Mouse (Mus musculus) gastrocnemius, adult 8-10 months (tissue): ENCODE measurements at regions not wholly inside any gene's neighbourhood (a gene's known extent, or its start where the extent isn't known, plus 50 kb on each side); places are given as distances from the start of the nearest gene placed in this dataset.

Source experiments
- DNase-seq, 2 experiments: peaks; one replicate each; pipeline ENCODE4 v3.0.0; 2022; ENCODE audit warnings: low spot score in 2 of 2

- DNase-seq: no peak
Observed at GRCm38 (mm10) chr7:133234326-133234725, 110.2 kb upstream of the Ctbp2 start.

GRCm38 (mm10) chr7:133232889-133233441 is 108.8 kb upstream of the Ctbp2 start:
- no peak for DNase-seq

DNA sequence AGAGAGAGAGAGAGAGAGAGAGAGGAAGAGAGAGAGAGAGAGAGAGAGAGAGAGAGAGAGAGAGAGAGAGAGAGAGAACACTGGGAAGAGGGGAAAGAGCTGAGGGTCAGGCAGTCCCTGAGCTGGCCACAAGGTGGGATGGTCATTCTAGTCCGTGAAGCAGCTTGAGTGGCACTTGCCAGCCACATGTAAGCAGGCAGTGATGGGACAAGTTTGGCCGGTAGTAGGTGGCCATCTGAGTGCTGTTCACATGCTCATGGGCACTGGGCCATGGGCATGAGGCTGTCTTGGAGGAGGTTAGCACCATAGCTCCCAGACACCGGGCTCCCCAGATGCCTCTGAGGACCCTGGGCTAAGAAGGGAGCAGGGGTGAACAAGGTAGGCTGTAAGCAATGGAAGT is 106.7 kb upstream of the Ctbp2 start:
- DNase-seq: no peak

DNA sequence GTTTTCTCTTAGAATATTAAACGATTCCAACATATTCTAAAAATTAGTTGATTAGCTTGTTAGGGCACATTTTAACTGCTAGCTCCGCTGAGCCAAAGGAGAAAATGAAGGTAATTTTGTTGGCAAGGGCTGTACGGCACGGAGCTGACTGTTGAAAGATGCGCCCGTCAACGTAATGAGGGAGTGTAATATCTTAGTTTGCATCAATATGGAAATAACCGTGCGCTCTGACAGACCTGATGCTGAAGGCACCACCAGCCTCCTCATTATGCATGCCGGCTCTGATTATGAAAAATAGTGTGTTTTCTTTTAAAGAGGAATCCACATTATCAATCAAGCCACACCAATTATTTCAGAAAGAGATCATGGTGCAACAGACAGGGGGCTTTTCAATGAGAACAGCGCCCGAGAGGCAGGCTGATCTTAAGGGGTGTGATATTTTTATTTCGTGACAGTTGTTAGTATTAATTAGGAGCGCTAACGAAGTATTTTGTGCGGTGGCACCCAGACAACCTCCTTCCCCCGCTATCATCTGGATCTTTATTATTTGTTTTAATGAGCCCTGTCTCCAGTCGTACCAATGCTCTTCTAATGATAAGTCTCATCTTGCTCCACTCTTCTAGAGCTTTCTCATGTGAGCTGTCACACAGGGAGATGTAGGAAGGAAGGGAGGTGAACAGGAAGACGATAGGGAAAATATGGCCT is 99.9 kb upstream of the Ctbp2 start:
- DNase-seq: no peak

DNA sequence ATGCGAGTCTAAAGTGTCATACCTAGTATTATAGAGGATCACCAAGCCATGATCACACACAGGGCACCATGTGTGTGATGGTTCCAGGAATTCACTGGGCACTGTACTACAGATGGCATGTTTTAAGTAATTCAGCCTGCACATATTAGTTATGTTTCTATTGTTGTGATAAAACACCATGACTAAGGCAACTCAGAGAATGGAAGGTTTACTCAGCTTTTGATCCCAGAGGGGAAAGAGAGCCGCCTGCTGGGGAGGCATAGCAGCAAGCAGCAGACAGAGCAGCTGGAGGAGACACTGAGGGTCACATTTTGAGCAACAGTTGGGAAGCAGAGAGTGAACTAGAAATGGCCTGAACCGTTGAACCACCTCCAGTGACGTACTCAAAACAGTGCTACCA is 88.2 kb upstream of the Ctbp2 start:
- no peak for DNase-seq

- no peak for DNase-seq
Observed at GRCm38 (mm10) chr7:133205704-133206103, 81.5 kb upstream of the Ctbp2 start.

DNA sequence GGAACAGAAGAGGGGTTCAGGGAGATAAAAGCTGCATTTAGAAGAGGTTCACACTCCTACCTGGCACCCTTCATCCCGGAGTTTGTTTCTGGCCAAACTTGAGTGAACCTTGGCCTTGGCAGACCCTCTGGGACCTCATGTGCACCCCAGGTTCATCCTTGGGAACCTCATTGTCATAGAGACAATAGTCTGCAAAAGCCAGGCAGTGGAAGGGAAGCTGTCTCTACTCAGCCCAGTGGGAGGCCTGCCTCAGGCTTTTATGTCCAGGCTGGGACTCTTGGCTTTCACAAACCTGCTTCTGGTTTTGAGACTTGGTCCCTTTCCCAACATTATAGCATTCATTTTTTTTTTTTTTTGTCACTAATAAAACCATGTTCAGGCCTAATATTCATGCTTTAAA is 80.3 kb upstream of the Ctbp2 start:
- DNase-seq: no peak

DNA sequence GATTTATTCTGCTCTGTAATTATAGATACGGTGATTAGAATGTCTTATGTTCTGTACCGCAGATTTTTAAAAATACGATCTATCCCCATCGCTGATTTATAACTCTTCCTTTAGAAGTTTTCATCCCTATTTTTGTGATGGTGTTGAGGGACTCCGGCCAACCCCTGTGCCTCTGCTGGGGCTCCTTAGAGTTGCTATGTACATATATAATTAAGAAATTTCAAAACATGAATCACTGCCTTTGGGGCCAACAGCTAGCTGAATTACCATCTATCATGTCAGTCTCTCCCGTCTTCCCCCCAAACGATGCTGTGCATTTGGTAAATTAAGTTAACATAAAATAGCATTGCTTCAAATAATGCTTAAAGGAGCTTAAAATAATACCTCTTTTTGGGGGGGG is 79.8 kb upstream of the Ctbp2 start:
- DNase-seq: no peak

GRCm38 (mm10) chr7:133202092-133202880 is 78.1 kb upstream of the Ctbp2 start:
- no peak for DNase-seq

- DNase-seq: no peak
Observed at GRCm38 (mm10) chr7:133199046-133199445, 74.9 kb upstream of the Ctbp2 start.

GRCm38 (mm10) chr7:133189880-133190462 is 65.8 kb upstream of the Ctbp2 start:
- DNase-seq: no peak

- DNase-seq: peak; percentile 69 to 72
Observed at GRCm38 (mm10) chr7:133185931-133186601, 61.9 kb upstream of the Ctbp2 start.

DNA sequence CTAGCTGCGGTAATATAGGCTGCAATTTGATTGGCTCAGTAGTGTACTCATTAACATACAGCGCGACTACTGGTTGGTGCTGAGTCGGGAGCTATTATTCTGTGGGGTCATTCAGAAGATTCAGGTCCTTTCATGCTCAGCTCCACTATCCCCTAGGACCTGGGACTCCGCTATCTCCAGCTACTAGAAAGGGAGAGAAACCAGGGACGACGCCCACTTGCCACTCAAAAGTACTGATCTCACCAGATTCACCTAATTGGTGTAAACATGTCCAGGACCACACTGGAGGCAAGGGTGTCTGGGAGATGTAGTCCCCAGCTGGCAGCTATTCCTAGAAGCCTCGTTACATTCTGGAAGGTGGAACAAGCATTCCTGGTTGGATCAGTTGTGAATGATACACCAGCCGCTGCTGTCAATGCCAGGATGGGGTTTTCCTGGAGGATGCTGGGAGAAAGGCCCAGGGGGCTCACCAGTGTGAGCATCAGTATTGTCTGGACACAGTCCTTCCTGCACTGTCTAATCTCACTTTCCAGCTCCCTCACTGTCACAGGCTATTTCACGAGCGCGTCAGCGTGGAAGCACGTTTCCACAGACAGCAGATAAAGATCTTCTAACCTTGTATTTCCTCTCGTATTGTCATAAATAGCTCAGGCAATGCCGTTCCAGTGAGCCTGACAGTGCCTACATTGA is 60.9 kb upstream of the Ctbp2 start:
- no peak for DNase-seq

GRCm38 (mm10) chr7:133181388-133181787 is 57.2 kb upstream of the Ctbp2 start:
- no peak for DNase-seq

DNA sequence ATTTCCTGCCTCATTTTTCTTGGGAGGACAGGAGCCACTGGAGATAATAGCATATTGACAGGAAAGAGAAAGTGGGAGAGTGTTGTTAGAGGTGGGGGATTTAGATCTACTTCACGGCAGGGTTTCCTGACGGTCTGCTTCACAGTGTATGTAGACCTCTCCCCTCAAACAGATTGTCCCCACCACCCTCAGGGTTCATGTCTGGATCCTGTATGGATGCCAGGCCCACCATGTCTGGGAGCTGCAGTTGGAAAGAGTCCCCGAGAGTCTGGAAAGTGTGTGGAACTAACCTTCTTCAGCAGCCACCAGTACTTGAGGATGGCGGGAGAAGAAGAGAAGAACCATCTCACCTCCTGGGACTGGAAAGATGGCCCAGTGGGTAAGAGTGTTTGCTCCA is 53.0 kb upstream of the Ctbp2 start:
- DNase-seq: no peak

GRCm38 (mm10) chr7:133176256-133177178 is 52.4 kb upstream of the Ctbp2 start:
- peak; percentile 47 to 50 for DNase-seq
